Mouse (Mus musculus) left cerebral cortex, adult 11 months (tissue): ENCODE measurements around the gene Icam4.
A peak's percentile ranks its signal among the peaks of the same experiment; 100 is the strongest.
"Not testable (repeated sequence)": the region's sequence is repeated elsewhere in the genome, so short reads cannot be mapped to it uniquely, and the experiment has no call there.

Experiments used
- DNase-seq: peaks from one replicate; pipeline ENCODE4 v3.0.0; 2022; ENCODE audit warnings: low spot score

Icam4 gene

GRCm38 (mm10) chr9:21034481-21035085, 5.4 kb downstream of the Icam4 start:
- no peak for DNase-seq

DNA sequence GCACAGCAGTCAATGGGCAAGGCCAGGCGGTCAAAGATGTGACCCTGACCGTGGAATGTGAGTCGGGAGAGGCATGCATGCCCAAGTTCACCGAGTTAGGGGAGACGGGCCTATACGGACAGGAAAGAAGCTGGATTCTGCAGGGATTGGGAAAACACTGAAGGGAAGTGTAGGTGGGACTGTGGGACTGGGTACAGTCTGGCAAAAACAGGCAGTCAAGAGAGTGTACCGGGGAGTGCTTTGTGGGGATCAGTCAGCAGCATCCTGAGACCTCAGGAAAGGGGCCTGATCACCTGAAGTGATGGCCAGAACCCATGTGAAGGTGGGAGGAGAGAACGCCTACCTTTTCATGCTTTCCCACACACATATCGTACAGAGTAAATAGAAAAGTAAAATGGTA, 6.4 kb downstream of the Icam4 start:
- DNase-seq = no peak

DNA sequence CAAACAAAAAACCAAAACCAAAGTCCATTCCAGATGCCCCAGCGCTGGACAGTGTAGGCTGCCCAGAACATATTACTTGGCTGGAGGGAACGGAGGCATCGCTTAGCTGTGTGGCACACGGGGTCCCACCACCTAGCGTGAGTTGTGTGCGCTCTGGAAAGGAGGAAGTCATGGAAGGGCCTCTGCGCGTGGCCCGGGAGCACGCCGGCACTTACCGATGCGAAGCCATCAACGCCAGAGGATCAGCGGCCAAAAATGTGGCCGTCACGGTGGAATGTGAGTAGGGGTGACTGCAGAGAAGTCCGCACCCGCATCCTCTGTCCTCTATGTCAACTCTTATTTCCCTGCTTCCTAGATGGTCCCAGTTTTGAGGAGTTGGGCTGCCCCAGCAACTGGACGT, 7.0 kb downstream of the Icam4 start:
- DNase-seq = no peak

GRCm38 (mm10) chr9:21036666-21037065, 7.5 kb downstream of the Icam4 start:
- no peak for DNase-seq

DNA sequence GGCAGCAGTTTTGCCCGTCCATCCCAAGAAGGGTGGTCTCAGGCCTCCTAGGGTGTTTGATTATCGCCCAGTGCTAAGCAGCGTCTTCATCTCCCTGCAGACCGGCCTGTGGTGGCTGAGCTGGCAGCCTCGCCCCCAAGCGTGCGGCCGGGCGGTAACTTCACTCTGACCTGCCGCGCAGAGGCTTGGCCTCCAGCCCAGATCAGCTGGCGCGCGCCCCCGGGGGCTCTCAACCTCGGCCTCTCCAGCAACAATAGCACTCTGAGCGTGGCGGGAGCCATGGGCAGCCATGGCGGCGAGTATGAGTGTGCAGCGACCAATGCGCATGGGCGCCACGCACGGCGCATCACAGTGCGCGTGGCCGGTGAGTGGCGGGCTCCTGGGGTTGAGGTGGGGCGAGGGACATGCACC, 8.3 kb downstream of the Icam4 start:
- no peak for DNase-seq

GRCm38 (mm10) chr9:21039779-21040178, 10.6 kb downstream of the Icam4 start:
- no peak for DNase-seq

DNA sequence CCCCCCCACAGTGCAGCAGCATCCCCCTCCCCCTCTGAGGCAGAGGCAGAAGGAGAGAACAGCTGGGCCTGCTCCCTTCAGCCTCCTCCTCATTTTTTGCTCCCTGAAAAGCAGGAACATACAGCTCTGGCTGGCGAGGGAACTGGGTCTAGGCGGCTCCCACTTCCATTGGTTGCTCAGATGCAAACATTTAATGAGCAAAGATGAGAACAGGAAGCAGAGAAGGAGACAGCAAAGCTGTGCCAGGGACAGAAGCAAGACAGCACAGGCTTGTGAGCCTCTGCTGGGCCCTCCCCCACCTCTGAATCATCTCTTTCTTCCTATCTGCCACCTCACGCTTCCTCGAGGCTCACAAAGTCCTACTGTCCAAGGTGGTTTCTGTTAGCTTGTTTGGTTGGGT, 12.1 kb downstream of the Icam4 start:
- DNase-seq = peak; percentile 78

- DNase-seq = no peak
These were observed 14.4 kb downstream of the Icam4 start for GRCm38 (mm10) chr9:21043563-21043962.

GRCm38 (mm10) chr9:21044785-21045184, 15.6 kb downstream of the Icam4 start:
- not testable (repeated sequence) for DNase-seq

DNA sequence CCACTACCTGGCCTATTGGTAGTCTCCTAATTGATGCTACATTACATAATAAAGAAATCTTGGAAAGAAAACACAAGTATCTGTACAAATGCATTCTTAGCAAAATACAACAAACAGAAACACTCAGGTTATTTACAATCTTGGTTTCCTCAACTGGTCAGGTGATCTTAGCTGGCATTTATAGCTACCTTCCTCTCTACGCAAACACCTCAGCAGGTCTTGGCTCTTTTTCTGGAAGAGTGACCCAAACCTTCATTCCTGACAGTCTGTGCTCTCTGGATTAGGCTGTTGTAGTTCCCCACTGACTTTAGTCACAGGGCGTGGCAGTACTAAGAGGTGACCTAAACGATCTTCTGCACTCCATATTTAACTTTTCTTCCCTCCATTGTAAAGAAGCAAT, 16.1 kb downstream of the Icam4 start:
- no peak for DNase-seq

GRCm38 (mm10) chr9:21051578-21051977, 22.4 kb downstream of the Icam4 start:
- DNase-seq = no peak

GRCm38 (mm10) chr9:21062928-21063327, 33.8 kb downstream of the Icam4 start:
- DNase-seq = peak; percentile 49

GRCm38 (mm10) chr9:21067006-21067684, 38.0 kb downstream of the Icam4 start, which contains the start of gene Zglp1:
Gene Zglp1 (minus strand): TSS chr9:21067093.
- DNase-seq = no peak

- DNase-seq = no peak
These were observed 43.5 kb downstream of the Icam4 start for GRCm38 (mm10) chr9:21072641-21073040.

- DNase-seq = peak; percentile 89
These were observed 44.1 kb downstream of the Icam4 start, which contains the start of the genes Gm49373 and Fdx1l for GRCm38 (mm10) chr9:21073044-21073840. Gene Gm49373 (minus strand): TSS chr9:21073096. Gene Fdx1l (minus strand): TSS chr9:21073614.

DNA sequence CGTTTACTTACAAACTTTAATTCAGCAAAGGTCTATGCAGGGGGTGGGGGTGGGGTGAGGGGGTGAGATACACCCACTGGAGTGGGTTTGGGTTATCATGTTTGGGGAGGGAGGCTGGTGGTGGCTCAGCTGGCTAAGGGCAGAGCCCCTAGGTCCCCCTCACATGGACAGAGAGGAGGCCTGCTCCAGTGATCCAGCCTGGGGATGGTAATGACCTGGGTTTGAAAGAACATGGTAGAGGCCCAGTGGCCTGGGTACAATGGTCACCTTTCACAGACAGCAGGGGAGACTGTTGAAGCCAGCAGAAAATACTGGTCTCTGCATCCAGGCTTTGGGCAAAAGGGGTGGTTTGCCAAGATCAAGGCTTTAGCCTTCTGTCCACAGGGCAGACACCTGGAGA, 45.0 kb downstream of the Icam4 start:
- no peak for DNase-seq

DNA sequence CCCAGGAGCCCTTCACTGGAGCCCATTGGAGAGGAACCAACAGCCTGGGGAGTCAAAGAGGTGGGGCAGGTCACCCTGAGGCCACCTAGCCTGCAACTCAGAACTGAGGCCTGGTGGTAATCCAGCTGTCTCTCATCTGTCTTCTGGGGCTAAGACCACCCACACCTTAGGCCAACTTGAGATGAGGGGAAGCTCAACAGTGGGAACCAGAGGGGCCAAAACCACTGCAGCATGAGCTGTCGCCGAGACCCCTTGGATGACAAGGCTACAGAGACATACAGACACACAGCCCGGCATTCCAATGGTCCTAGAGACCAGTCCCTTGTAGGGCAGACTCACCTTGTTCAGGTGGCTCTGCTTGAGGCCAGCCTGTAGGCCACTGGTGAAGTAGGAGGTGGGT, 46.5 kb downstream of the Icam4 start:
- no peak for DNase-seq
